Mouse (Mus musculus) kidney, adult 2 months (tissue): Measurements from ENCODE around the gene Cdk15. TPM values are rescaled to one million over a fixed set of nuclear protein-coding genes. Genes with fewer than 3 reads are reported as not detected.

Experiments used
- DNase-seq: peaks from one replicate; pipeline ENCODE4 v3.0.0; 2021
- H3K27ac ChIP-seq: fragments of 200-500 bp; 2 replicates; pipeline ENCODE4 v1.5.1; 2012; ENCODE audit warnings: low read depth, low read length, control low read depth, inconsistent platforms; ENCODE audit not compliant: insufficient read depth
- H3K27me3 ChIP-seq: fragments of 200-500 bp; replicated peaks from 2 replicates; pipeline ENCODE4 v1.6.1; 2012; ENCODE audit warnings: mild to moderate bottlenecking, moderate library complexity, low read length, inconsistent platforms; ENCODE audit not compliant: control insufficient read depth, insufficient read depth
- H3K36me3 ChIP-seq: fragments of 200-500 bp; 2 replicates; pipeline ENCODE4 v1.6.1; 2012; ENCODE audit warnings: mild to moderate bottlenecking, moderate library complexity, low read length, inconsistent platforms; ENCODE audit not compliant: control insufficient read depth, insufficient read depth
- H3K4me1 ChIP-seq: fragments of 200-500 bp; 2 replicates; pipeline ENCODE4 v1.6.1; 2011; ENCODE audit warnings: low read length; ENCODE audit not compliant: control insufficient read depth, insufficient read depth
- H3K4me3 ChIP-seq: fragments of 200-500 bp; 2 replicates; pipeline ENCODE4 v1.5.1; 2011; ENCODE audit warnings: mild to moderate bottlenecking, low read depth, low read length, control low read depth; ENCODE audit not compliant: insufficient read depth
- CTCF ChIP-seq: fragments of 200-500 bp; conservative IDR thresholded peaks from 2 replicates; pipeline ENCODE4 v1.5.1; 2011; ENCODE audit warnings: low read depth, mild to moderate bottlenecking, control low read depth, low read length, moderate library complexity, mixed read lengths; ENCODE audit not compliant: insufficient read depth, insufficient read length
- POLR2A ChIP-seq: fragments of 200-500 bp; IDR thresholded peaks from one replicate; pipeline ENCODE4 v1.6.1; 2011; ENCODE audit warnings: low read depth, low read length, control low read depth
- WGBS: fragments of 180-500 bp; shearing (Covaris S2); methylation state at CpG from one replicate; pipeline ENCODE4 v1.1.7; 2018; 5-methylcytosine and 5-hydroxymethylcytosine counted together
- polyA plus RNA-seq: library from polyadenylated mRNA; depleted of rRNA; stranded (reverse); fragments of >200 nt; gene quantifications from 2 replicates; pipeline ENCODE4 v1.2.3, GENCODE M21; 2012

The Cdk15 gene
- polyA plus RNA-seq, 1 experiment = 0.13 TPM

DNA sequence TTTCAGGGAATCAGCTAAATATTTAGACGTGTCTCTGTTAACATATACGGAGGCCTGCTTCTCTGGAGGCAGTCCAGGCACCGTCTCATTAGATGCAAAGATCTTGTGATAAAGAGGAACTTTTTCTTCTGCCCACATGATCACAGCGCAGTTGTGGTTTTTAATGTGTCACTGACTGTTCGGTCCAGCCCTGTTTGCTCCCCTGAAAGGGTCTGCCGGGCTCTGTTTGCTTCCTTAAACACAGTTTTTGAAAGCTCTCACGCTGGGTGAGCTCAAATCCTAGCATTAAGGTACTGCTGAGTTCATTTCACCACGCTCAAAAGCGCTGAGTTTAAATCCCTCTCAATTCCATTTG is 59.3 kb downstream of the Cdk15 start:
- Histone ChIP-seq H3K4me1 (peaks cover under 1% of the 10 kb centered on the region; the same call in 1 of the 2 replicates), H3K27me3 (no peaks in the 10 kb centered on the region), H3K36me3 (no peaks in the 10 kb centered on the region), H3K4me3 (no peak overlapping the region), H3K27ac (no peak overlapping the region)
- WGBS = 44% methylated on average over 9 of the region's 9 CpGs
- peak; percentile 10 for DNase-seq
- no peak for TF ChIP-seq POLR2A

DNA sequence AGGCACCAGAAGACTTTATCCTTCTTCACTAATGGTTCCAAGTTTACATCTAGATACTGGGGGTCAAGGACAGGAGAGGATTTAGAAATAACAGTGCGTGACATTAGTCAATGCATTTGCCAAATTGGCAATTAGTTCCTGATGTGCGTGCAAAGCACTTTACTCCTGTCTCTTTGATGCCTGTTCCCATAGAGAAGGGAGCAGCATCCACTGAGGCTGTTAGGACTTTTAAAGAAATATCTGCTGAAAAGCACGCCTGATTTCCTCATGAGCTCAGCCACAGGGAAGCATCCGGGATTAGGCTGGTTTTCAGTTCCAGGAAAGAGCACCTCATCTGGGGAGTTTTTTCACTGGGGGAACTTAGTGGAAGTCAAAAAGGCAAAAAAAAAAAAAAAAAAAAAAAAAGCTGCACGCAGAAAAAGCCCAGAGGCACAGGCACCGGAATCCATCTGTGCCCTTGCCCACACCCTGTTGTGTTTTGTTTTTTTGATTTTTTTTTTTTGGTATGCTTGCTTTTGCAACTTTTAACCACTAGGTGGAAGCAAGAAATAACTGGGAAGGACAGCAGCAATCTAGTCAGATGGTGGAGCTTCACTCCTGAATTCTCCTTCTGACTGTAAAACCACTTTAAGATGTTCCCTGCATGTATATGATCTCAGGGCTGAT is 59.8 kb downstream of the Cdk15 start:
- H3K27ac ChIP-seq = no peak overlapping the region
- no peaks in the 10 kb centered on the region for H3K36me3 ChIP-seq
- TF ChIP-seq POLR2A (no peak), CTCF (0 out of 2 replicates have a peak, but pooled peaks have one; percentile 29)
- peaks cover 5% of the 10 kb centered on the region; the same call in 1 of the 2 replicates for H3K4me1 ChIP-seq
- no peak overlapping the region for H3K4me3 ChIP-seq
- peak; percentile 67 for DNase-seq
- H3K27me3 ChIP-seq = no peaks in the 10 kb centered on the region
- WGBS = 23% methylated on average over 6 of the region's 6 CpGs

DNA sequence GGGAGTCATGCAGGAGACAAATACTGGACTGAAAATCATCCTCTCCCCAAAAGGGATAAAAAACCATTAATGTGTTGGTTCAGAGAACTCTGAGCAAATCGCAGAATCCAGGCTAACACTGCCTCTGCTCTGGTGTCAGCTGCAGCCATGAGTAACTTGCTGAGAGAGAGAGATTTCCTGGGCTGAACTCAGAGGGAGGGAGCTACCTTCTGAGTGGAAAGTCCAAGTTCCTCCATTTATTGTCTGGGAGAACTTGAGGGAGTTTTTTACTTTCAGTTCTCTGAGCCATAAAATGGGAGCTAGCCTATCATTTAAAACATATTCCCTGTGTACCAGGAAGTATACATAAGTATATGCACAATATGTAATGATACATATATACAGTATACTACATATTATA is 60.7 kb downstream of the Cdk15 start:
- TF ChIP-seq CTCF = no peak
- Histone ChIP-seq H3K36me3 (no peaks in the 10 kb centered on the region), H3K27me3 (no peaks in the 10 kb centered on the region), H3K4me1 (peaks cover 5% of the 10 kb centered on the region; the same call in 1 of the 2 replicates), H3K4me3 (no peak overlapping the region), H3K27ac (no peak overlapping the region)
- peak; percentile 61 for DNase-seq
- 45% methylated on average over 1 of the region's 1 CpGs for WGBS

DNA sequence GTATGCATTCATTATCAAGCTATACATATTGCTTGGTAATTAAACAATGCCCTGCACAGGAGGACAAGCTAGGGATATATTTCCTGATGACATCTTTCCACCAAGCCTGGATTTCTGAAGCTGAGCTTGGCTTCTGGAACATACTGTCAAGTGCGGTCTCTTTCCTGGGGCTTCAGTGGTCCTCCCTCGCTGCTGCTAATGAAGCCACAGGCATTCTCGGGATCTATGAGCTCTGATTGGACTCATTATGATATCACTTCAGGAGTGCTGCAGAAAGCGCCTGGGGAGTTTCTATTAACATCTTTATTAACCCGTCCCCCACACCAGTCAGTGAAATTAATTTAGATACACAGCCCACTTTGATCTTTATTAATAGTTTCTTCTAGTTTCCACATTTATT is 62.2 kb downstream of the Cdk15 start:
- Histone ChIP-seq H3K27me3 (no peaks in the 10 kb centered on the region), H3K36me3 (no peaks in the 10 kb centered on the region), H3K4me1 (peaks cover 5% of the 10 kb centered on the region; the same call in 1 of the 2 replicates), H3K27ac (no peak overlapping the region), H3K4me3 (no peak overlapping the region)
- no peak for TF ChIP-seq POLR2A
- TF ChIP-seq CTCF = no peak
- 83% methylated on average over 5 of the region's 5 CpGs for WGBS
- no peak for DNase-seq

DNA sequence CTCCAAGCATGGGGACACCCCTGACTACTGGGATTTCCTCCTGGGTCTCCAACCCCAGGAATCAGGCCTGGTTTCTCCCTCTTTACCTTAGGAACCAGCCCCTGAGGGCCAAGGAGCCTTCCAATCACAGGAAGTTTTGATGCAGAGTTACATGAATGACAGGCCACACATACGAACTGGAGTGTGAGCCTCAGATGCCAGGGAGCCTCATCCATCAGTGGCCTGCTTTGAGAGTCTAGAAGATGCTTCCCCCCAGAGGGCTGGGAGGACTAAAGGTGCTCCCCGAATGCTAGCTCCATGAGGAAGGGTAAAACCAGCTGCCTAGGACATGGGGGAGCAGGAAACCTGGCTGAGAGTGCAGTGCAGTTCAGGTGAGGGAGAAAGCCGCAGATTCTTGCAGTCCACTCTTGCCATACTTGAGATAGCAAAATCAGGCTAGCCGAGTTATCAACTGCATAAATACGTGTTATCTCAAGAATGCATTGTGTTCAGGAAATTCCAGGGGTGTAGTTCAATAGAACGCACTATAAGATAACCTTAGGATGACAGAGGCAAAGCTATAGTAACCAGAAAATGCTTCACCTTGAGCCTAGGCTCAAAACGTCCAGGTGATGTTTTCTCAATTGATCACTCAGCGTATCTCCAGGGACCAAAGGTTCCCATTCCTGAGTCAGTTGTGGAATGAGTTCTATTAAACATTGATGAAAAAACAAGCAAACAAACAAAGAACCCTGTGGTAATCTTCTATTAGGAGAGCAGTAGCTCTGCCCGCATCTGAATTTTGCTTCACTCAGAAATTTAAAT is 64.6 kb downstream of the Cdk15 start:
- no peaks in the 10 kb centered on the region for H3K27me3 ChIP-seq
- TF ChIP-seq POLR2A (no peak), CTCF (no peak)
- DNase-seq = peak; percentile 71
- no peak overlapping the region for H3K4me3 ChIP-seq
- WGBS = 64% methylated on average over 9 of the region's 9 CpGs
- H3K36me3 ChIP-seq = no peaks in the 10 kb centered on the region
- peaks cover 5% of the 10 kb centered on the region; the same call in 1 of the 2 replicates for H3K4me1 ChIP-seq
- H3K27ac ChIP-seq = peak overlapping the region; percentile 61

DNA sequence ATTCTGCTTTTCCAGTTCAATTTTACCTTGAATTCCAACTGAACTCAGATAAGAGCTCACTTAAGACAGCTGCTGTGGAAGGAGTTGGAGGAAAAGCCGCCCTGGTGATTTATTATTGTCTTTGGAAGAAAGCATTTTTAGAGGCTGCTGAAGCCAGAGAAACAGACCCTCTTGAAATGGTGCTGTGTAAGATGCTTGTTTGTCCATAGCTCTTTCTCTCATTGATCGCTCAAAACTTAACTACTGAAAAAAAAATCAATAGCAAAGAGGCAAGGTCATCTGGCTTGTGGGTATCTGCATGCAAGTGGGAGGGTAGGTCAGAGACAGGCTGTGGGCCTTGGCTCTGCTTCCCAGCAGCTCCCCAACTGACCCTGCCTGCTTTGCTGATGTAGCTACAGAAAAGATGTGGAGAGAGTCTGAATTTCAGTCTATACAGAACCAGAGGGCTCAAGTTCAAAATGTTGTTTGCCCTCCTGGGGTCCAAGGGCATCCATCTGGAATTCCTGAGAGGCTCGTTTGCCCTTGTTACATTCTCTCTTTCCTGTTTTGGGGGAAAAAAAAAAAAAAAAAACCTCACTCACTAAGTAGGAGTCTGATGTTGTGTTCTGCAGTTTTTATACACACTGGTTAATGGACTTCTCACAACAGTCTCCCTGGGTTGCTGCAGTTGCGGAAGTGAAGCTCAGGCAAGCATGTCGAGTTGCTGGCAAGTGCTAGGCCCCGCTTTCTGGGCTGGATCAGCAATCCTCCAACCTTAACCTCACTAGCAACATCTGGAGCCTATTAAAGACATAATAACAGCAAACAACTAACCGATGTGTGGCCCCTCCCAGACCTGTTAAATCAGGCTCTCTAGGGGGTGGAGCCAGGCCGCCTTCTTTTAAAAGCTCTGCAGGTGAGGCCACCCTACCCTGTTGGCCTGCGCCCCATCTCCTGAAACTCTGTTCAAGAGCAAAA is 65.5 kb downstream of the Cdk15 start:
- H3K4me3 ChIP-seq = no peak overlapping the region
- H3K4me1 ChIP-seq = peaks cover 5% of the 10 kb centered on the region; the same call in 1 of the 2 replicates
- 35% methylated on average over 9 of the region's 9 CpGs for WGBS
- peak; percentile 86 for DNase-seq
- no peaks in the 10 kb centered on the region for H3K36me3 ChIP-seq
- H3K27me3 ChIP-seq = no peaks in the 10 kb centered on the region
- H3K27ac ChIP-seq = peak overlapping the region; percentile 61
- TF ChIP-seq POLR2A (no peak), CTCF (no peak)
